Mouse (Mus musculus): ENCODE results near the gene Acot3. TPM values are rescaled to one million over a fixed set of nuclear protein-coding genes. Genes with fewer than 3 reads are reported as not detected.
"Not testable (repeated sequence)": the region's sequence is repeated elsewhere in the genome, so short reads cannot be mapped to it uniquely, and the experiment has no call there.

The Acot3 gene
- 0.70 and 0.92 TPM in 2 replicates for polyA plus RNA-seq (2015; fragmentation: Nextera tagmentation; extraction: Ambion mirVana)

GRCm38 (mm10) chr12:84051937-84052474 is at the start of gene Acot3:
TSS of gene Acot3 (plus strand) at chr12:84052144.
- no peak within 1 kb of the TSS for H3K4me3 ChIP-seq (ENCODE audit: low read length)

GRCm38 (mm10) chr12:84003866-84004265 is 48.1 kb upstream of the Acot3 start:
- Histone ChIP-seq H3K9me3 (replicated peaks; ENCODE audit: control insufficient read depth, low read length) (peaks cover 6% of the 10 kb centered on the region; the same call in 1 of the 2 replicates), H3K4me3 (ENCODE audit: low read length) (no peak overlapping the region), H3K36me3 (ENCODE audit: control insufficient read depth, insufficient read depth) (no peaks in the 10 kb centered on the region), H3K4me2 (ENCODE audit: low read depth, low read length) (no peak overlapping the region), H3K27ac (ENCODE audit: low read length) (no peak overlapping the region), H3K4me1 (ENCODE audit: control insufficient read depth, insufficient read depth, low read length) (peaks cover 16% of the 10 kb centered on the region), H3K27me3 (ENCODE audit: control insufficient read depth, insufficient read depth, low read length) (no peaks in the 10 kb centered on the region), H3K9ac (ENCODE audit: low read length) (no peak overlapping the region)
- WGBS, result 86% methylated on average over 1 of the region's 1 CpGs
- no peak for ATAC-seq (replicated peaks; ENCODE audit: extremely low read depth, insufficient read depth, low FRiP score)

More at GRCm38 (mm10) chr12:84051937-84052474, at the start of gene Acot3:
- Histone ChIP-seq H3K27me3 (ENCODE audit: control insufficient read depth, insufficient read depth, low read length) (no peaks in the 10 kb centered on the region; the same call in 1 of the 2 replicates), H3K9ac (ENCODE audit: low read length) (no peak within 1 kb of the TSS), H3K4me1 (ENCODE audit: control insufficient read depth, insufficient read depth, low read length) (0 out of 2 replicates have a peak, but pooled peaks cover 3% of the 10 kb centered on the region), H3K9me3 (replicated peaks; ENCODE audit: control insufficient read depth, low read length) (peaks cover 6% of the 10 kb centered on the region), H3K36me3 (ENCODE audit: control insufficient read depth, insufficient read depth) (no peaks in the 10 kb centered on the region), H3K27ac (ENCODE audit: low read length) (no peak within 1 kb of the TSS), H3K4me2 (ENCODE audit: low read depth, low read length) (peak within 1 kb of the TSS; percentile 84; the same call in 1 of the 2 replicates)
- no peak for ATAC-seq (replicated peaks; ENCODE audit: extremely low read depth, insufficient read depth, low FRiP score)
- WGBS, result 65% methylated on average over 5 of the region's 5 CpGs

GRCm38 (mm10) chr12:84008251-84008650 is 43.7 kb upstream of the Acot3 start:
- H3K36me3 ChIP-seq (ENCODE audit: control insufficient read depth, insufficient read depth), result no peaks in the 10 kb centered on the region
- H3K4me3 ChIP-seq (ENCODE audit: low read length), result no peak overlapping the region
- H3K4me2 ChIP-seq (ENCODE audit: low read depth, low read length), result no peak overlapping the region
- H3K9ac ChIP-seq (ENCODE audit: low read length), result no peak overlapping the region
- H3K9me3 ChIP-seq (replicated peaks; ENCODE audit: control insufficient read depth, low read length), result no peaks in the 10 kb centered on the region
- H3K27me3 ChIP-seq (ENCODE audit: control insufficient read depth, insufficient read depth, low read length), result no peaks in the 10 kb centered on the region
- ATAC-seq (replicated peaks; ENCODE audit: extremely low read depth, insufficient read depth, low FRiP score), result no peak
- peak overlapping the region; percentile 4; the same call in 1 of the 2 replicates for H3K27ac ChIP-seq (ENCODE audit: low read length)
- WGBS, result 85% methylated on average over 12 of the region's 12 CpGs
- peaks cover 14% of the 10 kb centered on the region for H3K4me1 ChIP-seq (ENCODE audit: control insufficient read depth, insufficient read depth, low read length)

GRCm38 (mm10) chr12:84008729-84009128 is 43.2 kb upstream of the Acot3 start:
- WGBS, result 60% methylated on average over 8 of the region's 8 CpGs
- Histone ChIP-seq H3K27ac (ENCODE audit: low read length) (peak overlapping the region; percentile 61), H3K4me1 (ENCODE audit: control insufficient read depth, insufficient read depth, low read length) (peaks cover 14% of the 10 kb centered on the region), H3K9ac (ENCODE audit: low read length) (peak overlapping the region; percentile 73), H3K27me3 (ENCODE audit: control insufficient read depth, insufficient read depth, low read length) (no peaks in the 10 kb centered on the region), H3K4me3 (ENCODE audit: low read length) (peak overlapping the region; percentile 58; the same call in 1 of the 2 replicates), H3K4me2 (ENCODE audit: low read depth, low read length) (peak overlapping the region; percentile 66), H3K36me3 (ENCODE audit: control insufficient read depth, insufficient read depth) (no peaks in the 10 kb centered on the region), H3K9me3 (replicated peaks; ENCODE audit: control insufficient read depth, low read length) (no peaks in the 10 kb centered on the region)
- no peak for ATAC-seq (replicated peaks; ENCODE audit: extremely low read depth, insufficient read depth, low FRiP score)

GRCm38 (mm10) chr12:84009171-84009965 is 42.6 kb upstream of the Acot3 start, which contains the start of gene Acot1:
TSS of gene Acot1 (plus strand) at chr12:84009490.
- peak; percentile 92 for ATAC-seq (replicated peaks; ENCODE audit: extremely low read depth, insufficient read depth, low FRiP score)
- H3K9ac ChIP-seq (ENCODE audit: low read length), result peak within 1 kb of the TSS; percentile 73
- H3K4me1 ChIP-seq (ENCODE audit: control insufficient read depth, insufficient read depth, low read length), result peaks cover 14% of the 10 kb centered on the region
- not testable (repeated sequence) for H3K36me3 ChIP-seq (ENCODE audit: control insufficient read depth, insufficient read depth); H3K27me3 ChIP-seq (ENCODE audit: control insufficient read depth, insufficient read depth, low read length); H3K9me3 ChIP-seq (replicated peaks; ENCODE audit: control insufficient read depth, low read length)
- H3K4me3 ChIP-seq (ENCODE audit: low read length), result peak within 1 kb of the TSS; percentile 58
- H3K4me2 ChIP-seq (ENCODE audit: low read depth, low read length), result peak within 1 kb of the TSS; percentile 66
- WGBS, result under 1% methylated on average over 51 of the region's 70 CpGs
- peak within 1 kb of the TSS; percentile 61 for H3K27ac ChIP-seq (ENCODE audit: low read length)

GRCm38 (mm10) chr12:84010201-84010600 is 41.7 kb upstream of the Acot3 start:
- Histone ChIP-seq H3K9me3 (replicated peaks; ENCODE audit: control insufficient read depth, low read length) (no peaks in the 10 kb centered on the region), H3K9ac (ENCODE audit: low read length) (no peak overlapping the region; the same call in 1 of the 2 replicates), H3K4me1 (ENCODE audit: control insufficient read depth, insufficient read depth, low read length) (peaks cover 14% of the 10 kb centered on the region), H3K4me2 (ENCODE audit: low read depth, low read length) (peak overlapping the region; percentile 66), H3K36me3 (ENCODE audit: control insufficient read depth, insufficient read depth) (0 out of 2 replicates have a peak, but pooled peaks cover 3% of the 10 kb centered on the region), H3K27me3 (ENCODE audit: control insufficient read depth, insufficient read depth, low read length) (no peaks in the 10 kb centered on the region), H3K4me3 (ENCODE audit: low read length) (peak overlapping the region; percentile 58), H3K27ac (ENCODE audit: low read length) (no peak overlapping the region)
- WGBS, result 87% methylated on average over 3 of the region's 3 CpGs
- ATAC-seq (replicated peaks; ENCODE audit: extremely low read depth, insufficient read depth, low FRiP score), result no peak

GRCm38 (mm10) chr12:84011251-84012040 is 40.5 kb upstream of the Acot3 start:
- no peak overlapping the region for H3K9ac ChIP-seq (ENCODE audit: low read length)
- no peak overlapping the region for H3K27ac ChIP-seq (ENCODE audit: low read length)
- H3K9me3 ChIP-seq (replicated peaks; ENCODE audit: control insufficient read depth, low read length), result no peaks in the 10 kb centered on the region
- 0 out of 2 replicates have a peak, but pooled peaks cover 3% of the 10 kb centered on the region for H3K36me3 ChIP-seq (ENCODE audit: control insufficient read depth, insufficient read depth)
- 54% methylated on average over 12 of the region's 12 CpGs for WGBS
- 0 out of 2 replicates have a peak overlapping the region, but pooled peaks have one; percentile 7 for H3K4me3 ChIP-seq (ENCODE audit: low read length)
- peaks cover 14% of the 10 kb centered on the region for H3K4me1 ChIP-seq (ENCODE audit: control insufficient read depth, insufficient read depth, low read length)
- H3K27me3 ChIP-seq (ENCODE audit: control insufficient read depth, insufficient read depth, low read length), result no peaks in the 10 kb centered on the region
- ATAC-seq (replicated peaks; ENCODE audit: extremely low read depth, insufficient read depth, low FRiP score), result peak; percentile 42; the same call in 1 of the 2 replicates
- peak overlapping the region; percentile 27; the same call in 1 of the 2 replicates for H3K4me2 ChIP-seq (ENCODE audit: low read depth, low read length)

- ATAC-seq (replicated peaks; ENCODE audit: extremely low read depth, insufficient read depth, low FRiP score), result no peak
- Histone ChIP-seq H3K4me3 (ENCODE audit: low read length) (no peak overlapping the region), H3K4me1 (ENCODE audit: control insufficient read depth, insufficient read depth, low read length) (peaks cover 14% of the 10 kb centered on the region), H3K27me3 (ENCODE audit: control insufficient read depth, insufficient read depth, low read length) (no peaks in the 10 kb centered on the region), H3K4me2 (ENCODE audit: low read depth, low read length) (no peak overlapping the region), H3K36me3 (ENCODE audit: control insufficient read depth, insufficient read depth) (peaks cover 6% of the 10 kb centered on the region; the same call in 1 of the 2 replicates), H3K27ac (ENCODE audit: low read length) (no peak overlapping the region), H3K9me3 (replicated peaks; ENCODE audit: control insufficient read depth, low read length) (no peaks in the 10 kb centered on the region), H3K9ac (ENCODE audit: low read length) (no peak overlapping the region; the same call in 1 of the 2 replicates)
- WGBS, result 67% methylated on average over 6 of the region's 6 CpGs
Observed at GRCm38 (mm10) chr12:84013130-84013529, 38.8 kb upstream of the Acot3 start.
